Mouse (Mus musculus) left cerebral cortex, postnatal 36 days (tissue): ENCODE results near the gene Prlh. TPM values are rescaled to one million over a fixed set of nuclear protein-coding genes. Genes with fewer than 3 reads are reported as not detected.

Experiments used
- DNase-seq, 2 experiments: peaks; one replicate each; pipeline ENCODE4 v3.0.0; 2021 to 2022; ENCODE audit warnings: low spot score in 2 of 2, mixed read lengths in 1 of 2
- intact Hi-C: fragments of 180-260 bp; cut with DNase I; formaldehyde crosslinking; loops from one replicate; pipeline ENCODE4 v1.15.1; 2025
- total RNA-seq, 2 experiments: library from RNA; stranded (reverse); gene quantifications; 2 replicates each; pipeline ENCODE4 v1.2.3; 2021

Prlh gene
- not detected for total RNA-seq

DNA sequence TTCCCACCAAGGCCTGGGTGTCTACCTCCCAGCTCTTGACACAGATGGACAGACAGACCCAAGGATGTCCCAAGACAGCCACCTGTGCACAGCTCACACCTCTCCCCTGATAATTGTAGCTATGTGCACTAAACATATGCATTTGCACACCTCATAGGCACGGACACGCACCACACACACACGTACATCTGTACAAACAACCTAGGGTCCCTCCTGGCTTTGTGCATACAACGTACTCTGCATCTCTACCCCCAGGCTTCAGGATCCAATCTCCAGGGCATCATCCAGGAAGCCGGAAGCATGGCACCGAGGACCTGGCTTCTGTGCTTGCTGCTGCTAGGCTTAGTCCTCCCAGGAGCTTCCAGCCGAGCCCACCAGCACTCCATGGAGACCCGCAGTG is at the start of gene Prlh:
Gene Prlh (plus strand): TSS at position 301 of the 400 bp plus-strand sequence.
- DNase-seq: no peak
- intact Hi-C loops: no loop called here

DNA sequence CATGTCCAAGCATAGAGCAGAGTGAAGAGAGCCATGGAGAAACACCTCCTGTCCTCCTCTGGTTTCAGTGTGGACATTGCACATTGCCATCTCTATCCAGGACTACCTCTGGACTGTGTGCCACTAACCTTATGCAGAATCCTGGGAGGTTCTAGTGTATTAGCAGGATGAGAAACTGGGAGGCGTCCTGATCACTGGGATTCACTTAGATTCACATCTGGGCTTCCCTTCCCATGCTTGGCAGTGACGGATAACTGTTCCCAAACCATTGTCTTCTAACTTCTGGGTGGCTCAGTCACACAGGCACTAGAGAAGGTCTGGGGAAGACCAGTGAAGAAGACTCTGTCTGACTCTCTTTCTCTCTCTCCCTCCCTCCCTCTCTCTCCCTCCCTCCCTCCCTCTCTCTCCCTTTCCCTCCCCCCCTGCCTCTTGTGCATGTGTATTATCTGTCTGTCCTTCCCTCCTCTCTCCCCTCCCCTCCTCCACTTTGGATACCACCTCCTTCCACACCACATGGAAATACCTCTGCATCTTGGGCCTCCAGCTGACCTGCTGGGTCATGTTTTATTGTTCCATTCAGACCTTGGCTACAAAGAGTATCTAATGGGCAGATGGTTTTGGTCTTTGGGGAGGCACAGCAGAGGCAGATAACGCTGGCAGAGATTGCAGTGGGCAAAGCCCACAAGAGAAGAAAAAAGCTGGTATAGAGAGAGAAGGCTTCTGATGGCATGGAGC is 49.5 kb upstream of the Prlh start:
- intact Hi-C loops: no loop called here

DNA sequence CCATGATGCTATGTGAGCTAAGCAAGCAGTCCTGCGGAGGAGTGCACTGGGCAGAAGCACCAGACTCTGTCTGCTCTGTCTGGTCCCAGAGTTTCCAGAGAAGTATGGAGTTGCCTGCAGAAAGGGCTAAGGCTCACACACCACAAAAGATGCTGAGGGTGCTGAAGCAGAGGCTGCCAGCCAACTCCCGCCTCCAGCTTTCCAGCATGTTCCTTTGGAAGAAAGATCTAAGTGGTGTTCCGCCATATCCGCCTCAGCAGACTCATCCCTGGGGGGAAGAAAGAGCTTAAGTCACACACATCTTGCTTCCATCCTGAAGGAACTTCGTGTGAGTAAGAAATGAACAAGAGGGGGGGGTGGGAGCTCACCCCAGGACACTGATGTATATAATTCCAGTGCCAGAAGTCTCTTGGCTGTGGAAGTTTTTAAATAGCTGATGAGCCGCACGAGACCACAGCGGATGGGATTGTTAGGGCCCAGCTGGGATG is 48.9 kb upstream of the Prlh start:
- intact Hi-C loops: no loop called here
- DNase-seq: peak; percentile 83 to 86

More for the DNA sequence above, 49.5 kb upstream of the Prlh start:
- no peak for DNase-seq

DNA sequence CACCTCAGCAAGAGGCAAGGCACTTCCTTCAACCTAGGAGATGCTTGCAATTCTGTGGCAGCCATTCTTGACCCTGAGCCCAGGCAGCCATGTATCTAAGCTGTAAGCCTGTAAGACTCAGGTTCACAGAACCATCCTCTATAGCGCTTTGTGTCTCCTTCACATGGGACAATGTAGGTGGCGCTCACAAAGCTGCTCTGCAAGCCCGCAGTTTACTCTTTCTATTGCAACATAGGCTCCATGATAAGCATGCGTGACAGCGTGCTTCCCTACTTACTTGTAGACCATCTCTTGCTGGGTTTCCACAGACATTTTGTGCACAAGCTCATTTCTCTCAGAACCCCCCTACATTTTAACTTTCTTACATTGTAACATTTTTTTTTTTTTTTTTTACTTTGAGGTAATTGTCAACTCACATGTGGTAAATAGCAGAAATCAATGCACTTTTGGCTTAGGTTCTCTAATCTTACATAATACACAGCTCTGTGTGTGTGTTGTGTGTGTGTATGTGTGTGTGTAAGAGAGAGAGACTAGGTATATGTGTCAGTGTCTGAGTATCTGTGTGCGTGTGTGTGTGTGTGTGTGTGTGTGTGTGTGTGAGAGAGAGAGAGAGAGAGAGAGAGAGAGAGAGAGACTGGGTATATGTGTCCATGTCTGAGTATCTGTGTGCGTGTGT is 48.0 kb upstream of the Prlh start:
- intact Hi-C loops: loop anchor here (5.0 kb wide), 1 partner anchor 153 kb away; no protein-coding TSS in a partner anchor
- no peak for DNase-seq

DNA sequence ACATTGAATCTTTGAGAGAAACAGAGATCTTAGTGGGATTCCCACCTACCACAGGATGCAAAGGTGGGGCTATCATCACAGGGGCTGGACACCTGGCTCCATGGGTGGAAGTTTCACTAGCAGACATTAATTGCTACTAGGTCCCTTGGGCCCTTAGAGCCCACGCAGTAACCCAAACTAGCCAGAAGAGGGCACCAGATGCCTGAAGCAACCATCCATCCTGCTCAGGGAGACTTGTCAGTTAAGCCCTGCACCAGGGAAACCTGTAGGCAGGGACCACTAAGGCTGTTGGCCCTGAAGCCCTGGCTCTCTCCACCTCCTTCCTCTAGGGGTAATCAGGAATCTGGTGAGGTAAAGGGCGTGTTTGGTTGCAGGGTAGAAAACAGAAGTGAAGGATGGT is 46.6 kb upstream of the Prlh start:
- intact Hi-C loops: loop anchor here (2.0 to 5.0 kb wide), 2 partner anchors 50 to 154 kb away; no protein-coding TSS in a partner anchor
- DNase-seq: peak; percentile 38 to 43

DNA sequence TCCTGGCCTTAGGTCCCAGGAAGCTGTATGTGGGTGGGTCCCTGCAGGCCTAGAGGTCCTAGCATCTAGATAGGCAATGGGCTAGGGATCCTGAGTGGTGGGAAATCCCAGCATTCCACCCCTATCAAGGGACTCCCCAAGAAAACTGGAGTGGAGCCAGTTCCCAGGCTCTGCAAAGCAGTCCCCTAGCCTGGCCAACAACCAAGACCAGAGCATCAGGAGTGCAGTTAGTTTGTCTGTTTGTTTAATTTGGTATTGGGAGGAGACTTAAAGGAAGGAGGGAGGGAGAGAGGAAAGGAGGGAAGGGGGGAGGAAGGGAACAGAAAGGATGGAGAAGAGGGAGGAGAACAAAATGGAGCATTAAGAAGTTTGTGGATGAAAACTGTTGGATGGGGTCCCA is 43.7 kb upstream of the Prlh start:
- intact Hi-C loops: loop anchor here (5.0 kb wide), 1 partner anchor 157 kb away; no protein-coding TSS in a partner anchor
- DNase-seq: no peak

DNA sequence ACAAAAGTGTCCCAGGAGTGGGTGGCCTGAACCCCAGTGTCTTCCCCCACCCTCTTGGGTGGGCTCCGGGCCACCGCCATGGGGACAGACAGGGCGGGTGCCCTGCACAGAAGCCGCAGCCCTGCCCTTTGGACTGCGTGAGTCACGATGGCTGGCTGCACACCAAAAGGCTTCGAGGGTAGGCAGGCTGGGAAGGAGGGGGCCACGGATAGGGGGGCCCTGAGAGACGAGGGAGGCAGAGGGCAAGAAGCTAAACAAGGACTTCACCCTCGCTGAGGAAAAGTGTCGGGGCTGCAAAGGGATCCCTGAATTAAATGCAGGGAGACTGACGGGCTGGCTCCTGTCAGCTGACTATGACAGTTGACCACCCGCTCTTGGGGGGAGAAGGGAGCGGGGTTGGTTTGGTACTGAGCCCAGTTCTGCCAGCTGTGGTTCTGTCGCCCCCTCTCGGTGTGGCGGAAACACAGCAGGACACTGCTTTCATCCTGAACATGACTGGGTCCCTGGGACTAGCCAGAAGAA is 43.2 kb upstream of the Prlh start:
- intact Hi-C loops: loop anchor here (5.0 kb wide), 1 partner anchor 157 kb away; no protein-coding TSS in a partner anchor

DNA sequence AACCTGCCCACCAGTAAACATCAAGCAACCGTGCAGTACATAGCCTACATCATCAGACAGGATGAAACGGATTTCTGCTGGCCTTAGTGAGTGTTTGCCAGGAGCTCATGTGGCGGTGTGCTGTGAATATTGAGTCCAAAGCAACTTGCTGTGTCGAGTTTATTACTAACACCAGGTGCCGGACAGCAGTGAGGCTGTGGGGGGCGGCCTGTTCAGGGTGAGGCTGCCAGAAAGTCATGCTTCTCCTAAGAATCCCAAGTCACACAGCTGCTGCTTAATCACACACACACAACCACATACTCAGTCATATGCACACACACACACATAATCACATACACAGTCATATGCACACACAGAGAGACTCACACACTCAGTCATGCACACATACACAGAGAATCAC is 39.7 kb upstream of the Prlh start:
- DNase-seq: no peak
- intact Hi-C loops: no loop called here

More for the DNA sequence above, 43.2 kb upstream of the Prlh start:
- DNase-seq: no peak

DNA sequence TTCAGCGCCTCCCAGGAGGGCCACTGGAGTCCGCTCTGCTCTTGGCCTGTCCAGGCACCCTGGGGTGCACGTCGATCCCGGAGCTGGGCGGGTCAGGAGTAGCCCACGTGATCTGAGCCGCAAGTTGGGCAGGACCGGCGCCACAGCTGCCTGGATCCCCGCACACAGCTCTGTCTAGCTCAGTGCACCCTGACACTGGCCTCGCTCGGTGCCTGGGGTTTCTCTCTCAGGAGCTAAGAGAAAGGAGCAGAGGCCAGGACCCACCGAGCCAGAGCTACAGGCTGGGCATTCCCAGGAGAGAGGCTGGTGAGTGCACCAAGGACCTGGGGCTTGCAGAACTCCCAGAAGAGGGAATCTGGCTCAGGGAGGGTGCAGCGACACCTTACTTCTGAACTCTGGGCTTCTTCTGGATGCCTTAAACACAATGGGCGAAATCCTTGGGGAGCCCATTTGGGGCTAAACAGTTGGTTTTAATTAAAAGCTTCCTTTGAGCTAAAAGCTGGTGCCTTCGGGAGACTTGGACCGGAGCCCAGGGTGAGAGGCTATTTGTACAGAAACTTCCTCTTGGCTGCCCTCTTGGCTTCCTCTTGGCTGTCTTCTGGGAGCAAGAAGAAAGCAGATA is 37.8 kb upstream of the Prlh start, which contains the start of gene Mlph:
Gene Mlph (plus strand): TSS at position 138 of the 622 bp plus-strand sequence.
- intact Hi-C loops: no loop called here
- no peak for DNase-seq

DNA sequence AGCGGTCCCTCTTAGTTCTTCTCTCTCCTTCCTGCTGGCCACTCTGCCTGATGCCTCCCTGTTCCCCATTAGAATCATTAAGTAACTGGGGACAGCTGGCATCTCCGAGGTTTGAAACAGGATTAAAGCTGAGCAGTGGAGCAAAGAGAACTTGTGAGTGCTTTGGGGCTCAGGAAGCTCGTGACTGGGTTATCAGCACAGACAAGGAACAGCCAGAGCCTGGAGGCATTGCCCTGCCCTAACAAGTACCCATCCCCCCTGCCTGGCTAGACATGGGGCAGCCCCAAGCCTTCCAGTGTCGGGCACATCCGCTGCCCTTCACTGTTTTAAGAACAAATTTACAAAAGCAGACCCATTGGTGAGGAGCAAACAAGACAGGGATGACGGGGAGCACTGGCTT is 35.4 kb upstream of the Prlh start:
- no peak for DNase-seq
- intact Hi-C loops: no loop called here

DNA sequence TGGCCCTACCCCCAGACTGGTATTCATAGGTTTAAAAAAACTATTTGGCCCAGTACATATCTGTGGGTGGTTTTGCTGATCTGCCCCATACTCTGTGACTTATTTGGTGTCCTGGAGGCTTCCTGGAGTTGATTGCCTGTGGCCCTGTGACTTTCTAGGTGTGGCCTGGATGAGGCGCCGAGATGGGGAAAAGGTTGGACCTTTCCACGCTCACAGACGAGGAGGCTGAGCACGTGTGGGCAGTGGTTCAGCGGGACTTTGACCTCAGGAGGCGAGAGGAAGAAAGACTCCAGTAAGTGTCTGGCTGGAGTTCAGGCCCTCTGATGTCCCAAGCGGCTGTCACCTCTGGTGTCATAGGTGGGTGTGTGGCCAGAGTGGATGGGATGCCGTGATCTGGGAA is 31.2 kb upstream of the Prlh start:
- DNase-seq: no peak

DNA sequence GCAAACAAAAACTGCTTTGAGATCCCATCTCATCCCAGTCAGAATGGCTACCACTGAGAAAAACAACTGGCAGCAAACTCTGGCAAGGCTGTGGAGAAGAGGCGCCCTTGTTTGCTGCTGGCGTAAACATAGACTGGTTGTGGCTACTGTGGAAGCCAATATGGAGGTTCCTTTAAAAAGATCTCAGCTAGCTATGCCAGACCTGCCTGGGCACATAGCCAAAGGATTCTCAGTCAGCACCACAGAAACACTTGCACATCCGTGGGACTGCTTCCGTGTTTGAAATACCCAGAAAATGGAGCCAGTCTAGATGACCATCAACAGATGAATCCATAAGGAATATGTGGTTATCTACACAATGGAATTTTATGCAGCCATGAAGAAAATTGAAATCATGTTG is 26.9 kb upstream of the Prlh start:
- no peak for DNase-seq
- intact Hi-C loops: loop anchor here (10.0 kb wide), 1 partner anchor 419 kb away; no protein-coding TSS in a partner anchor

More for the DNA sequence above, 31.2 kb upstream of the Prlh start:
- intact Hi-C loops: loop anchor here (10.0 kb wide), 1 partner anchor 423 kb away; no protein-coding TSS in a partner anchor

DNA sequence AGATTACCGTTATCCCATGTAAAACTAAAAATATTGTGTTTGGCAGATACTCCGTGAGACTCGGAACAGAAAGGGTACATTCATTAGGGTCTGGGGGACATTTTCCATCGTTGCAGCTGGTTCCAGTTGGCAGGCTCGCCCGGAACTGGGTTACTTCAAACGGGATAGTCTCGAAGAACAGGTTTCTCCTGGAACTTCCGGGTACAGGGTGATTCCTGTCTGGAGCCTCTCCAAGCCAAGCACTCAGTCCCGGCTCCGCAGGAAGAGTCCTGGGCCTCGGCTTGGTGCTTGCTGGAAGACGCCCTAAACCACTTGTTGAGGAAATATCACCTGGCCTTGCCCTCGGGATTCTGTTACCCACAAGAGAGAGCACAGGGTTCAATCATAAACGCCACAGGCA is 25.6 kb upstream of the Prlh start:
- no peak for DNase-seq
- intact Hi-C loops: loop anchor here (10.0 kb wide), 1 partner anchor 417 kb away; no protein-coding TSS in a partner anchor

DNA sequence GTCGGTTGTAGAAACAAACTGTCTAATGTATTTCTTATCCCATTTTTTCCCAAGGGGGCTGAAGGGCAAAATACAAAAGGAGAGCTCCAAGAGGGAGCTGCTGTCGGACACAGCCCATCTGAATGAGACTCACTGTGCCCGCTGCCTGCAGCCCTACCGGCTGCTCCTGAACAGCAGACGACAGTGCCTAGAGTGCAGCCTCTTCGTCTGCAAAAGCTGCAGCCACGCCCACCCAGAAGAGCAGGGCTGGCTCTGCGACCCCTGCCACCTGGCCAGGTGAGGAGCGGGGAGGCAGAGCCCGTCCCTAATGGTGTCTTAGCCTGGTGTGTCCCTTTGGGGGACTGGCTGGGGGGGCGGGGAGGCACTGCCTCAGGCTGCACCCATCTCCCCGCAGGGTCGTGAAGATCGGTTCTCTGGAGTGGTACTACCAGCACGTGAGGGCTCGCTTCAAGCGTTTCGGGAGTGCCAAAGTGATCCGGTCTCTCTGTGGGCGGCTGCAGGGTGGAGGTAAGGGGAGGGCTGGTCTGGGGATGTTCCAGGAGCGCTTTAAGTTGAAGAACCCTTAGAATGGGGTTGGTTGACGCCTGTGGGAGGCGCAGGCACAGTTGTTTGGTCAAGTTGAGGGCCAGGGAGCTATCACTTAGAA is 24.9 kb upstream of the Prlh start:
- no peak for DNase-seq
- intact Hi-C loops: loop anchor here (2.0 to 10.0 kb wide), 2 partner anchors 29 to 417 kb away; no protein-coding TSS in a partner anchor

DNA sequence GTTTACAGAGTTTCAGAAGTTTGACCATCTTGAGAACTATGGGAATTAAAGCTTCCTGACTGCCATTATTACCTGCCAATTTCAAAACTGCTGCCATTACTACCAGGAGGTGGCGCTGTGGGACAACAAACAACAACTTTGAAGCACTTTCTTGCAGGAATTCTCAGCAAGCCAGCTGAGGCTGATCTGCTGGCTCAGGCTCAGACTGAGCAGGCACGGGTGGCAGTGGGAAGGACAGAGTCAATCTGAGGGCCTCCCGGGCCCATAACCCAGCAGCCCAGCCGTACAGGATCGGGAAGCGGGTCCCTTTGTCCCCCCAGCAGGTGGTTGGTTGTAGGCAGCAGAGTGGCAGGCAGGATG is 24.4 kb upstream of the Prlh start:
- intact Hi-C loops: loop anchor here (2.0 to 10.0 kb wide), 2 partner anchors 28 to 416 kb away; no protein-coding TSS in a partner anchor
- DNase-seq: peak; percentile 76 to 84

DNA sequence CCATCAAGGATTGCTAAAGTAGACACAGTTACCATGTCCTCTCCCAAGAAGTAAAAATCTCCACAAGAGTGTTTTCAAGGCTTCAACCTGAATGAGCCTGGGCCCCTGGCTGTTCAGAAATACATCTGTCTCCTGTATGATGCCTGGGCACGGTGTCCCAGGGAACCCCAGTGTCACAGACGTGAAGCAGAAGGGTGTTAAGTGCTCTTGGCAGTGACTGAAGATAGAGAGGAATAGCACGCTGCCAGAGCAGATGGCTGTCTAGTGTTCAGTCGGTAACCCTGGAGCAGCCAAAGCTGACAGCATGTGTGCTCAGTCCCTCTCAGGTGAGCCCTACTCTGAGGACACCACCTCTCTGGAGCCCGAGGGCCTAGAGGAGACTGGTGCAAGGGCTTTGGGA is 19.9 kb upstream of the Prlh start:
- intact Hi-C loops: no loop called here
- DNase-seq: no peak

DNA sequence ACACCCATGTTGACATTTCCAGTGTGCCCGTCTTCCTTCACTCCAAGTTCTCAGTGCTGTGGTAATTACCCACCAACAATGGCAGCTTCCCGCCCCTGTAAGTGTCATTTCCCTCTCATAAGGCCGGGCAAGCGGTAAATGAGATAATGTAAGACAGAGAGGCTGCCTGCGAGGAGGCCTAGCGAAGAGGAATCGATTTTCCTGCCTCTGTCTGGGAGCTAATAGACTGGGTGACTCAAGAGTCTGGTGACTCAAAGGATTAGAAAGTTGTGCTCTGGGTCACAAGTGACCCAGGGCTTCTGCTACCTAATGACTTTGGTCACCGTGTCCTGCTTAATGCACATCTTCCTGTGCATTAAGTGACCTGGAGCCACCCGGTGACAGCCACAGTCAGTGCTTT is 15.9 kb upstream of the Prlh start:
- DNase-seq: no peak
- intact Hi-C loops: no loop called here

DNA sequence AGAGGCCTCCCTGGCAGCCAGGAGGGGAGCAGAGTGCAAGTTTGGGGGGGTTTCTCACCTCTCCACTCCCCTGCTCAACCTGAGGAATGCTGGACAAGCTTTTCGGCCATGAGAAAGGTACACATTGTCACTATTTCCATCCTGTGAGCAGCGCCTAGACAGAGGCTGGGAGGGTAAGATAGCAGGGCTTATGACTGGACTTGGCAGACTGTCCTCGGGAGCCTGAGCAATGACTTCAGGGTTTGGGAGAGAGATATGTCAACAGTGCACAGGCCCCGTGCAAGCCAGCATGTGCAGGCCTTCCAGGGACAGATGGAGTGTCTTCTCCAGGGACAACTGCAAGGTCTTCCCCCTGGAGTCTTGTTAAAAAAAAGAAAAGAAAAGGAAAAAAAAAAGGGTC is 12.9 kb upstream of the Prlh start:
- intact Hi-C loops: no loop called here
- DNase-seq: no peak

DNA sequence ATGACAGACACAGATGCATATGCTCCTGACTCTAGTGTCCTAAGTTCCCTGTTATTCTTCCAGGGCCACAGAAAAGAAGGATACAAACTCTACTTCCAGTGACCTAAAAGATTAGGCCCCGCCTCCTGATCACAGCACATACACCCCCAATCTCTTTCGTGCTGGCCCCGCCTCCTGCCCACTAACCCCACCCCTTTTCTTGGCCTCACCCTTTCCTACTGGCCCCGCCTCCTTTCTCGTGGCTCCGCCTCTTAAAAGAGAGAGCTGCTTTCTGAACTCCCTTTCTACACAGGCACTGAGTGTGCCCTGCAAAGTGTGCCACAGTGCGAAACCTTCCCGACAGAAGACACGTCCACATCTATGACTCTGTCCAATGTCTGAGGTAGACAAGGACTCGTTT is 7.7 kb upstream of the Prlh start:
- intact Hi-C loops: no loop called here
- DNase-seq: no peak
